Mouse (Mus musculus) lung, postnatal 25 days (tissue): ENCODE data around the gene Ccdc125.
A peak's percentile ranks its signal among the peaks of the same experiment; 100 is the strongest.

Experiments used
- DNase-seq: peaks from one replicate; pipeline ENCODE4 v3.0.0; 2022; ENCODE audit warnings: low spot score

Ccdc125 gene

DNA sequence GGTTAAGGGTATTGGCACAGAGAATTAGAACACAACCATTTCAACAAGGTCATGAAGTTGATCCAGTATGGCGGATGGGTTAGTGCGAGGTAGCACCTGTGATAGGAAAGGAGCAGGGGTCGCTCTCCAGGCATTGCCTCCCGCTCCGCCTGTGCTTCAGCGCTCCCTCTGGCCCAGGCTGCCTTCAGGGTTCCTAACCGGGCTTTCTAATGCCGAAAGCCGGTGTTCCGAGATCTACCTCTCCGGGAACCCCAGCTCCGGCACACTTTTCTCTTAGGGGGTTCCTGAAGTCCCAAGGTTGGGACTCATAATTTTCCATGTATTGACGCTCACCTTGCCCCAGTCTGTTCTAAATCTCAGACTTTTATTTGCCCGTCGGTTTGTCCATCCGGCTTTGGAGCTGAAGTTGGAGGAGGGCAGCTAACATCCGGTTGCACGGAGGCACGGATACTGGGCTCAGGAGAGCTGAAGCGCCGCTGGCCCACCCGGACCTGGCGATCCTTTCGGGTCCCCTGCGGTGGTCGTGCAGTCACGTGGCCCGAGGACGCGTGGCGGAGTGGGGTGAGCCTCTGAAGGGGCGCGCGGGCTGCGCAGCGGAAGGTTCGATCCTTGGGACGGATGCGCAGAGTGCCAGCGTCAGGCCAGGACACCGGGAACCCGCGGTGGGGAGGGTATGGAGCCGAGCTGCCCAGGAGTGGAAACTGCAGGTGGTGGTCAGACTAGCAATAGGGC lies at the start of gene Ccdc125:
TSS of gene Ccdc125 (plus strand) at position 427 of the 732 bp plus-strand sequence.
- DNase-seq: peak; percentile 28

GRCm38 (mm10) chr13:100622241-100622640 lies 47.3 kb upstream of the Ccdc125 start:
- no peak for DNase-seq

- DNase-seq: no peak
Observed at GRCm38 (mm10) chr13:100634106-100634691, 35.3 kb upstream of the Ccdc125 start.

DNA sequence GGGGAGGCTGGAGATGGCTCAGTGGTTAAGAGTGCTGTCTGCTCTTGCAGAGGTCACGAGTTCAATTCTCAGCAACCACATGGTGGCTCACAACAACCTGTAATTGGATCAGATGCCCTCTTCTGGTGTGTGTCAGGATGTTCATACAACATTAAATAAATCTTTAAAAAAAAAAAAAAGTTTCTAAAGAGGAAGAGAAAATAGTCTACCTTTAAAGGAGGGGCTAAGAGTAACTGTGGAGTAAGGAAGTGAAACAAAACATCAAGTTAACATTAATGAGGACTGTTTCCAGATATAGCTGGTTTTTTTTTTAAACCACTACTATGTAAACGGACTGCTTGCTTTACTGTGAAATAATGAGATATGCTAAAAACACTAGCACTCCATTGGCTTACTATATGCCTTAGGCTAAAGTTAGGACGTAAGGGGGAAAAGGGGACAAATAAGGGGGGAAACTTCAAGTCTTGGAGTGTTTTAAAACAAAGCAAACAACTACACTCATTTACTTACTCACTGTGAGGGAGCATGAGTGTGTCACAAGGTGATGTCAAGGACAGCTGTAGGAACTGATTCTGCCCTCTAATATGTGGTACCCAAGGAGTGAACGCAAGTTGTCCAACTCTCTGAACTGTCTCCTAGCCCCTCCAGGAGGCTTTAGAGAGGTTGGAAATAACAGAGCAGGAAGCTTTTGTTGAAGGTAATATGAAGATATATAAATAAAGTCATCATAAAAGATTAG lies 26.9 kb upstream of the Ccdc125 start:
- DNase-seq: no peak

- no peak for DNase-seq
Observed at GRCm38 (mm10) chr13:100648223-100648622, 21.3 kb upstream of the Ccdc125 start.

GRCm38 (mm10) chr13:100650550-100651438 lies 18.7 kb upstream of the Ccdc125 start, which contains the start of the genes Ak6 and Rad17:
Gene Ak6 (plus strand): TSS chr13:100650979.
Gene Rad17 (minus strand): TSS chr13:100651051.
- peak; percentile 94 for DNase-seq

GRCm38 (mm10) chr13:100651439-100652186 lies 17.9 kb upstream of the Ccdc125 start, which contains the start of gene Taf9:
Gene Taf9 (plus strand): TSS chr13:100651579.
- no peak for DNase-seq

GRCm38 (mm10) chr13:100658091-100658490 lies 11.4 kb upstream of the Ccdc125 start:
- DNase-seq: no peak

DNA sequence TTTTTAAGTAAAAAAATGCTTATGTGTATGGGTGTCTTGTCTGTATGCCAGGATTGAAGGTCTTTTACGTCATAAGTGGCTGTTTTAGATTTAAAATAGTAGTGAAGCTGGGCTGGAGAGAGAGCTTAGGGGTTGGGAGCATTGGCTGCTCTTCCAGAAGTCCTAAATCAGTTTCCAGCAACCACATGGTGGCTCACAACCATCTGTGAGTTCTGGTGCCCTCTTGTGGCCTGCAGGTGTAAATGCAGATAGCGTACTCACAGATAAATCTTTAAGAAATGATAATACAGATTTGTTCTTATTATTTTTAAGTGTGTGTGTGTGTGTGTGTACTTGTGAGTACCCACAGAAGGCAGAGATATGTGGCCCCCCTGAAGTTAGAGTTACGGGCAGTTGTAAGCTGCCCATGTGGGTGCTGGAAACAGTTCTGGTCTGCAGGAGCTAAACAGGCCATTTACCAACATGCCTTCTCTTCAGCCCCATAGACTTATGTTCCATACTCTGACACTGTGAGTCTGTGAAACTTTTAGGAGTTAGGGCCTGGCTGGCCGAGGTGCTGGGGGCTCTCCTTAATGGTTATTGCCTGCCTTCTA lies 9.6 kb upstream of the Ccdc125 start:
- peak; percentile 48 for DNase-seq

GRCm38 (mm10) chr13:100670181-100670741 lies 744 bp downstream of the Ccdc125 start:
- no peak for DNase-seq

- no peak for DNase-seq
Observed at GRCm38 (mm10) chr13:100675936-100676635, 6.6 kb downstream of the Ccdc125 start.

- no peak for DNase-seq
Observed at GRCm38 (mm10) chr13:100681615-100682014, 12.1 kb downstream of the Ccdc125 start.

- DNase-seq: no peak
Observed at GRCm38 (mm10) chr13:100682837-100683236, 13.3 kb downstream of the Ccdc125 start.

DNA sequence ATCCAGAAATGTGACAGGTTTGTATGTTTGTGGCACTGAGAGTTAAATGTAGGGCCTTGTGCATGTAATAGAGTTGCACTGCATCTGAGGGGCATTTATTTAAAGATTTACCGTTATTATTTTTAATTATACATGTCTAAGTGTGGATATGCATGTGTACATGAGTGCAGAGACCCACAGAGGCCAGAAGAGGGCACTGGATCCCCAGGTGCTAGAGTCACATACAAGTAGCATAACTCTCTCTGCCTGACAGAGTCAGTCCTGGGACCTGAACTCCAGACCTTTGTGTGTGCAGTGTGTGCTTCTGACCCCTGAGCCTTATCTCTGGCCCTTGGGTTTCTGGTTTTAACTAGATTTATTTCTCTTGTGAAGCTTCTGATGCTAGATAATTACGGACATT lies 14.8 kb downstream of the Ccdc125 start:
- no peak for DNase-seq

GRCm38 (mm10) chr13:100687513-100687912 lies 18.0 kb downstream of the Ccdc125 start:
- no peak for DNase-seq

- no peak for DNase-seq
Observed at GRCm38 (mm10) chr13:100697541-100697940, 28.0 kb downstream of the Ccdc125 start.

- no peak for DNase-seq
Observed at GRCm38 (mm10) chr13:100698866-100699265, 29.3 kb downstream of the Ccdc125 start.

DNA sequence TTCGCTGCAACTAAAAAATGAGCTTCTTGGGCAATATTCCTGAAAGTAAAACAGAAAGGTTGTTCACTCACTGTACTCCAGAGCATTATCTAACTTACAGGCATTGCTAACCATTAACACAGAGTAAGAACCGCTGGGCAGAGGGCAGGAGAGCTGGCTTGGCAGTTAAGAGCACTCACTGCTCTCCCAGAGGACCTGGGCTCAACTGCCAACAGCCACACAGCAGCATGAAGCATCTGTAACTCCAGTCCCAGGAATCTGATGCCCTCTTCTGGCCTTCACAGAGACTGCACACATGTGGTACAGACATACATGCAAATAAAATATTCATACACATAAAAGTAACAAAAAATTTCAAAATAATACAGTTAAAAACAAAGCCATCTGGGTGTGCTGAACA lies 34.0 kb downstream of the Ccdc125 start:
- no peak for DNase-seq

GRCm38 (mm10) chr13:100706206-100706605 lies 36.7 kb downstream of the Ccdc125 start:
- no peak for DNase-seq

- DNase-seq: no peak
Observed at GRCm38 (mm10) chr13:100715467-100715866, 46.0 kb downstream of the Ccdc125 start.
